Mouse (Mus musculus): ENCODE results near the gene Irak4. TPM values are rescaled to one million over a fixed set of nuclear protein-coding genes. Genes with fewer than 3 reads are reported as not detected.

Gene Irak4
- polyA plus RNA-seq, 1 experiment from 2014 or later = 5.3 TPM

DNA sequence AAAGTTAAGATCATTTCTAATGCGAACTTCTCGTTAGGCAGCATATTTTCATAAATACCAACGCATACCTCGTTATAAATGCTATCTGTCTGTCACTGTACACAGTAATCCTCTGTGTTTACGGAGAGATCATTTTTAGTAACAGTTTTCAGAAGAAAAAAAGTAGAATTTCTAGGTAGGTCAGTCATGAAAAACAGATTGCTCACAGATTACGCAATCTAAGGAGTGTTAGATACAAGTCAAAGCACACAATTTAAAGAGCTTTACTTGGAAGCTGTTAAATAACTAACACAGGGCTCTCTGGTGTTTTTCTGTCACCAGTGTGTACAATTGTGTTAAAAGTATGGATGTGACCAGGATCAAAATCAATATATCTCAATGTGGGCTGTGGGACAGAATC is 10.5 kb upstream of the Irak4 start:
- H3K9ac ChIP-seq = no peak overlapping the region
- H3K9me3 ChIP-seq = no peaks in the 10 kb centered on the region
- H3K4me2 ChIP-seq (replicated peaks) = no peak overlapping the region
- H3K27ac ChIP-seq = no peak overlapping the region
- WGBS = 86% methylated on average over 6 of the region's 6 CpGs
- H3K27me3 ChIP-seq = no peaks in the 10 kb centered on the region
- no peak overlapping the region for H3K4me3 ChIP-seq
- no peak for ATAC-seq (ENCODE audit: low FRiP score, low read depth)
- no peaks in the 10 kb centered on the region for H3K4me1 ChIP-seq
- peaks cover 19% of the 10 kb centered on the region for H3K36me3 ChIP-seq

DNA sequence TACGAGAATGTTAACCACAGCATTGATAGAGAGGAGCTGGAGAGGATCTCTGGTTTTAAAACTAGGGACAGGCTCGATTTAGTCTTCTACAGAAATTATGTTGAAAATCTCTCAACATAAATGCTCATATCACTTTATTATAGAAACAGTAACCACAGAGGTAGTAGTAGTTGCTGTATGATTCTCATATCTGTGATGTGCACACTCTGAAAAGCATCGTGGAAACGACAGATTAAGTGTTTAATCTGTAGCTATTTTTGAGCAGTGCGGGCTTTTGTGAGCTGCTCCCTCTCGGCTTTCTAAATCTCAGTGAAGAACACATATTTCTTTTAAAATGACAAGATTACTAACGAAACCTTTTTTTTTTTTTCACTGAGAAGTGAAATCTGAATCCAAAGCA is 7.9 kb upstream of the Irak4 start:
- peaks cover 14% of the 10 kb centered on the region for H3K36me3 ChIP-seq
- H3K4me3 ChIP-seq = no peak overlapping the region
- H3K9ac ChIP-seq = no peak overlapping the region
- H3K4me1 ChIP-seq = no peaks in the 10 kb centered on the region
- H3K27ac ChIP-seq = no peak overlapping the region
- H3K9me3 ChIP-seq = no peaks in the 10 kb centered on the region
- no peaks in the 10 kb centered on the region for H3K27me3 ChIP-seq
- ATAC-seq (ENCODE audit: low FRiP score, low read depth) = no peak
- WGBS = 90% methylated on average over 7 of the region's 7 CpGs
- H3K4me2 ChIP-seq (replicated peaks) = no peak overlapping the region

DNA sequence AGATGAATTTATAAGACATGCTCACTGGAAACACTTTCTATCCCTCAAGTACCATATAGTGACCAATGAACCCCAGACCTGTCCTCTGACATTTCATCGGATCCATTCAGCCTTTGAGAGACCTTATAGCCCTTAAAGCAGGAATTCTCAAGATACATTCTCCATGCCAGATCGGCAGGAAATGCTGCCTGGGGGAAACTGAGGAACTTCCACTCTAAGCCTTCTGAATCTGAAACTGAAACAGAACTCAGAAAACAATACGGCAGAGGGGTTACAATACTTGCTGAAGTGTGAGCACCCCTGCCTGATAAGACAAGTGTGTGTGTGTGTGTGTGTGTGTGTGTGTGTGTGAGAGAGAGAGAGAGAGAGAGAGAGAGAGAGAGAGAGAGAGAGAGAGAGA is 4.1 kb upstream of the Irak4 start:
- no peak overlapping the region for H3K4me3 ChIP-seq
- no peak overlapping the region for H3K9ac ChIP-seq
- no peak overlapping the region for H3K27ac ChIP-seq
- H3K36me3 ChIP-seq = no peaks in the 10 kb centered on the region; the same call in 1 of the 2 replicates
- ATAC-seq (ENCODE audit: low FRiP score, low read depth) = no peak
- no peaks in the 10 kb centered on the region for H3K9me3 ChIP-seq
- 85% methylated on average over 3 of the region's 3 CpGs for WGBS
- peaks cover 9% of the 10 kb centered on the region; the same call in 1 of the 2 replicates for H3K4me1 ChIP-seq
- no peaks in the 10 kb centered on the region for H3K27me3 ChIP-seq
- no peak overlapping the region for H3K4me2 ChIP-seq (replicated peaks)

DNA sequence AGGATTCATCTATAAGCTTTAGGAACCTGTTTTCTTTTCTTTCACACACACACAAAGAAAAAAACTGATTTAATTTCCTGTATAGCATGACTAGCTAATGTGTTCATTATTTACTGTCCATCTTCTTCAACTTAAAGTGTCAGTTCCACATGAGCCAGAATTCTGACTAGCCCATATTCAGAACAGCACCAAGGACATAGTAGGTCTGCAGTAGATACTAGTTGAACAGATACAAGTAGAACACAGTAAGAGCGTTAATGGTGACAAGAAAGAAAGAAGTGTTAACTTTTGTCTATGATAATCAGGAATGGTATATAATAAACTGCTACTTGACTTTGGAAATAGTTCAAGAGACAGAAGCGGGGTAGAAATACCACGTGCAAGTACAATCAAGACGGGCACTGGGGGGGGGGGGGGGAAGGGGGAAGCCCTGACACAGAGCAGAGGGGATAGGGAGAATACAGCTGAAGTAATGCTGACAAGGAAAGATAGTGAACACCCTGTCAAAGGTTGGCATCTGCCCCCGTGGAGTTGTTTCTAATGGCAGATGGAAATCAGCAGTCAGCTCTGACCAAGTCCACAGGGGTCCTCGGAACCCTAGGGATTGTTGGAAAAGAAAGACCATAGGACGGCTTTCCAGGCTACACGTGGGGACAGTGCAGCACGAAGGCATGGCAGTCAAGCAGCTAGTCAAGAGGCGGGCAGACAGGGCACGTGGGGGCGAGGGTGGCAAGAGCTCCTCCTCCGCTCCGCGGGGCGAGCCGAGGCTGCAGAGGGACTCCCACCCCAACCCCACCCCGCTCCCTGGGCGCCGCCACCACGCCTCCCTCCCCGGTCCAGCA is 655 bp upstream of the Irak4 start:
- H3K4me2 ChIP-seq (replicated peaks) = peak overlapping the region; percentile 82
- peaks cover 11% of the 10 kb centered on the region; the same call in 1 of the 2 replicates for H3K4me1 ChIP-seq
- ATAC-seq (ENCODE audit: low FRiP score, low read depth) = peak; percentile 85
- peak overlapping the region; percentile 64 for H3K9ac ChIP-seq
- H3K27me3 ChIP-seq = no peaks in the 10 kb centered on the region
- no peaks in the 10 kb centered on the region for H3K9me3 ChIP-seq
- H3K4me3 ChIP-seq = peak overlapping the region; percentile 77
- H3K27ac ChIP-seq = no peak overlapping the region
- H3K36me3 ChIP-seq = no peaks in the 10 kb centered on the region; the same call in 1 of the 2 replicates
- WGBS = 18% methylated on average over 12 of the region's 22 CpGs

DNA sequence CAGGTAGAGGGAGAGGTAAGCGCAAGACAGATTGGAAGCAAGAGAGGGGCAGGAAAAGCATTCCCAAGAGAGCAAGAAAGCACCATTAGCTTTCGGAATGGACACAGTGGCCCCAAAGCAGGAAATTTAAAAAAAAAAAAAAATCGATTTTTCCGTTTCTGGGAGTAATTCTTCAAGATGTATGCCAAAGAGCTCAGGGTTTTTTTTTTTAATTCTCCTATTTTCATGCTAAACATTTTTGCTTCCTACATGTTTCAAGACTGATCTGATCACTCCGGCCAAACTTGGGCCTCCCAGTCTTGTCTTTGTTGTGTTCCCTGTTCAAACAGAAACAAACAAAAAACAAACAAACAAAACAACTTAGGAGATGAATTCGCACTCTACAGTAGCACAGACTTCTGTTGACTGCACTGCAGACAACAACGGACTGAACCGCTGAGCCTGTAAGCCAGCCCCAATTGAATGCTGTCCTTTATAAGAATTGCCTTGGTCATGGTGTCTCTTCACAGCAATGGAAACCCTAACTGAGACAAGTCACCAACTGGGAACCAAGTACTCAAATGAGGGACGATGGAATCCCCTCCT is 701 bp downstream of the Irak4 start:
- no peaks in the 10 kb centered on the region for H3K9me3 ChIP-seq
- ATAC-seq (ENCODE audit: low FRiP score, low read depth) = no peak
- peaks cover 11% of the 10 kb centered on the region; the same call in 1 of the 2 replicates for H3K4me1 ChIP-seq
- peak overlapping the region; percentile 77 for H3K4me3 ChIP-seq
- no peaks in the 10 kb centered on the region for H3K27me3 ChIP-seq
- H3K27ac ChIP-seq = peak overlapping the region; percentile 59; the same call in 1 of the 2 replicates
- 48% methylated on average over 9 of the region's 9 CpGs for WGBS
- H3K36me3 ChIP-seq = no peaks in the 10 kb centered on the region
- H3K4me2 ChIP-seq (replicated peaks) = peak overlapping the region; percentile 82
- peak overlapping the region; percentile 71 for H3K9ac ChIP-seq

DNA sequence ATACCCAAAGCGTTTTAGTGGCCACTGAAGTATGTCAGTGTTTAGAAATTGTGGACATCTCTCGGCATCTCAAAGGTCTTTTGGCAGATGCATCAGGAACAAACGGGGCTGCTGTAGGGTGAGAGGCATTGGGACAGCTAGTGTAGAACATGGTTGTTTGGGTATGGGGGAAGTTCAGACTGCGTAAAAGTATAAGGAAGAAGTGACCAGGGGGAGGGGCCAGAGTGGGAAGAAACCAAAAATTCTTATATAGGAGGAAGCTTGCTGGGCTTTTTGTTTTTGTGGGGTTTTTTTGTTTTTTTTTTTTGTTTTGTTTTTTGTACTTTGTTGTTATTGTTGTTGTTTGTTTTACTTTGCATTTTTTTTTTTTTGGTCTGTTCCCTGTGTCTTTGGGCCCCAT is 1.4 kb downstream of the Irak4 start:
- H3K27me3 ChIP-seq = no peaks in the 10 kb centered on the region
- H3K9ac ChIP-seq = no peak overlapping the region
- ATAC-seq (ENCODE audit: low FRiP score, low read depth) = no peak
- H3K9me3 ChIP-seq = peaks cover 4% of the 10 kb centered on the region
- no peak overlapping the region for H3K4me3 ChIP-seq
- 91% methylated on average over 4 of the region's 4 CpGs for WGBS
- H3K4me2 ChIP-seq (replicated peaks) = no peak overlapping the region
- H3K27ac ChIP-seq = no peak overlapping the region
- peaks cover 3% of the 10 kb centered on the region; the same call in 1 of the 2 replicates for H3K36me3 ChIP-seq
- H3K4me1 ChIP-seq = peaks cover 11% of the 10 kb centered on the region; the same call in 1 of the 2 replicates

DNA sequence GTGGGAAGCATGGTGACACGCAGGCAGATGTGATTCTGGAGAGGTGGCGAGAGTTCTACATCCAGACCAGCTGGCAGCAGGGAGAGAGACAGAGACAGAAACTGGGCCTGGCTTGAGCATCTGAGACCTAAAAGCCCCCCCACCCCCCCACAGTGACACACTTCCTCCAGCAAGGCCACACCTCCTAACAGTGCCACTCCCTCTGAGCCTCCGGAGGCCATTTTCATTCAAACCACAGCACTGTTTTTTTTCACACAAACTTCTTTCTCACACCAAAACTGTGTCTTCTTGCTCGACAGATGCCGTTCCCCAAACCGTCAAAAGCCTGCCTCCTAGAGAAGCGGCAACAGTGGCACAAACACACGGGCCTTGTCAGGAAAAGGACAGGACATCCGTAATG is 10.1 kb downstream of the Irak4 start:
- 93% methylated on average over 9 of the region's 9 CpGs for WGBS
- H3K9ac ChIP-seq = no peak overlapping the region
- no peak overlapping the region for H3K4me3 ChIP-seq
- peaks cover 15% of the 10 kb centered on the region for H3K9me3 ChIP-seq
- ATAC-seq (ENCODE audit: low FRiP score, low read depth) = no peak
- no peaks in the 10 kb centered on the region for H3K4me1 ChIP-seq
- H3K4me2 ChIP-seq (replicated peaks) = no peak overlapping the region
- H3K27ac ChIP-seq = no peak overlapping the region
- H3K36me3 ChIP-seq = peaks cover 3% of the 10 kb centered on the region; the same call in 1 of the 2 replicates
- H3K27me3 ChIP-seq = no peaks in the 10 kb centered on the region

DNA sequence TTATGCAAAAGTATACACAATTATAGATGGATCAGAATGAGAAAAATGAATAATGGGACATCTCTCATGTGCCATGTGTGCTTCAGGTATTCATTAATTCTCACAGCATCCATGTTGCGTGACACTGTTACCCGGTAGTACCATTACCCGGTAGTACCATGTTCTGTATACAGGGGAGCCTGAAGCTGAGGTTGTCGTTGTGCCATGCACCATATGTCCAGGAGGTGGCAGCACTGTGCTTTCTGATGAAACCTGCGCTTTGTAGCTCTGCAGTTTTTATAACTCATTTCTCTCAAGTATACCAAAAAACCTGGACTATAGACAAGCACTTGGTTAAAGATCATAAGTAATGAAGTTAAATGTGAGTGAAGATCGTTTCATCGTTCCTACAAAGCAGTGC is 14.0 kb downstream of the Irak4 start:
- H3K4me1 ChIP-seq = no peaks in the 10 kb centered on the region
- ATAC-seq (ENCODE audit: low FRiP score, low read depth) = peak; percentile 61
- H3K36me3 ChIP-seq = no peaks in the 10 kb centered on the region; the same call in 1 of the 2 replicates
- no peaks in the 10 kb centered on the region for H3K9me3 ChIP-seq
- no peak overlapping the region for H3K9ac ChIP-seq
- H3K27me3 ChIP-seq = no peaks in the 10 kb centered on the region
- H3K27ac ChIP-seq = no peak overlapping the region
- 25% methylated on average over 7 of the region's 7 CpGs for WGBS
- H3K4me2 ChIP-seq (replicated peaks) = no peak overlapping the region
- no peak overlapping the region for H3K4me3 ChIP-seq

DNA sequence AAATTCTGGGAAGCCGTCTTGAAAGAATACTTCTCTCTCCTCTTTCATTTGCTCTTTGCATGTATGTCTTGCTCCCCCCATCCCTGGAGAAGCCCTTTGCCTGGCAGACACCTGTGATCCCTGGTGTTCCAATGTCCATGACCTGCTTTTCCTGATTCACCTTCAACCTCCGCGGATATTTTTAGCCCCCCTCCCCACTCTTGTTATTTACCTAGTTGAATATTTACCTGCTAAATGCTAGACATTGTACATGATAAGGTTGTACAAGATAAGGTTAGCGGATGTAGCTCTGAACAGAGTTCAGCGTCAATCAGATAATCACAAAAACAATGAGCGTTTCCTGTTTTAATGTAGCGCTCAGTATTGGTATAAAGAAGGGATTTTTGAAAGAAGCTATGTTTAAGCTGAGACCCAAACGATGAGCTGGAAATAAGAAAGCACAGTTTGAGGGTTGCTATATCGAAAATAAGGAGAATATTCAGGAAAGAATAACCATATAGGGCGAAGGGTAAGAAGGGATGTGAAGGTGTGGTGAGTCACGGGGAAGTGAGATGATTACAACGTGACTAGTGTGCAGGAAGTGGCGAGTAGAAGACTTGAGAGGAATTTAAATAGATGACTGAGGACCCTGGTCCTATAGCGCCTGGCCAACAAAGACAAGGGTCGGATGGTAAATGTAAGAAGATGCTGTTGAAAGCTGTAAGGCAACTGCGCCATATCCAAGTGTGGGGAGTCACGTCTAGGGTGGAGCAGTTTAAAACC is 15.6 kb downstream of the Irak4 start:
- H3K36me3 ChIP-seq = no peaks in the 10 kb centered on the region; the same call in 1 of the 2 replicates
- H3K9ac ChIP-seq = no peak overlapping the region
- ATAC-seq (ENCODE audit: low FRiP score, low read depth) = no peak
- 84% methylated on average over 17 of the region's 17 CpGs for WGBS
- no peak overlapping the region for H3K4me3 ChIP-seq
- no peaks in the 10 kb centered on the region for H3K9me3 ChIP-seq
- H3K27me3 ChIP-seq = no peaks in the 10 kb centered on the region
- H3K4me2 ChIP-seq (replicated peaks) = no peak overlapping the region
- H3K27ac ChIP-seq = no peak overlapping the region
- H3K4me1 ChIP-seq = no peaks in the 10 kb centered on the region

DNA sequence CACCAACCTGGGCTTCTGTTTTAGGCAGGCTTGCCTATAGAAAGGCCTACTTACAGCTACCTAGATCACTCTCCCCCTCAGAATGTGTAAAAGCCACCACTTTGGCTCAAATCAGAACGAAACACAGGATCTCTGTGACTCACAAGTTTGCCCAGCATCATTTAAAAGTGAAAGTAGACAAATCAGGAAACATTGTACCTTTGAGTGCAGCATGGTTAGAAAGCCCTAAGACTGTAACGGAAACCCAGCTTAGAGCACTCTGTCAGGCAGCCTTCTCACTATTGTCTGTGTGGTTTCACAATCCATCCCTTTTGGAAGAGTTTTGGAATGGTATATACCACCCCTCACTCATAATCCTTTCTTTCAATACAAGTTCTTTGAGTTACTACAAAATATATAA is 21.5 kb downstream of the Irak4 start:
- H3K4me3 ChIP-seq = no peak overlapping the region
- no peak overlapping the region for H3K9ac ChIP-seq
- H3K4me1 ChIP-seq = no peaks in the 10 kb centered on the region
- no peaks in the 10 kb centered on the region for H3K9me3 ChIP-seq
- no peak overlapping the region for H3K4me2 ChIP-seq (replicated peaks)
- H3K36me3 ChIP-seq = no peaks in the 10 kb centered on the region; the same call in 1 of the 2 replicates
- no peak overlapping the region for H3K27ac ChIP-seq
- no peaks in the 10 kb centered on the region for H3K27me3 ChIP-seq
- no peak for ATAC-seq (ENCODE audit: low FRiP score, low read depth)
- WGBS = 85% methylated on average over 2 of the region's 2 CpGs

DNA sequence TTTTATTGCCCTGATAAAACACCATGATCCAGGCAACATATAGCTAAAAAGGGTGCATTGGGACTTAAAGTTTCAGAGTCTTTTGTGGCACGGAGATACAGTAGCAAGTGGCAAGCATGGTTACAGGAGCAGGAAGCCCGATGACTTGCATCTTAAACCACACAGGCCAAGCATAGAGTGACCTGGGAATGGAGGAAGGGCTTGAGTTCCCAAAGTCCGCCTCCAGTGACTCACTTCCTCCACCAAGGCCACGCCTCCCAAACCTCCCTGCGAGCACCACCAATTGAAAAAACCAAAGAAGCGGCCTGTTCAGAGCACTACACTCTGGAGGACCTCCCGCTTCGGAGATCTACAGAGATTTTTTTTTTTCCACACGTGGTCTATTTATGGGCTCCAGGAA is 22.4 kb downstream of the Irak4 start:
- Histone ChIP-seq H3K9me3 (no peaks in the 10 kb centered on the region), H3K27ac (no peak overlapping the region), H3K9ac (no peak overlapping the region), H3K4me1 (no peaks in the 10 kb centered on the region), H3K4me3 (no peak overlapping the region), H3K4me2 (replicated peaks) (no peak overlapping the region), H3K27me3 (no peaks in the 10 kb centered on the region), H3K36me3 (no peaks in the 10 kb centered on the region; the same call in 1 of the 2 replicates)
- ATAC-seq (ENCODE audit: low FRiP score, low read depth) = no peak
- WGBS = 84% methylated on average over 9 of the region's 9 CpGs
